Mouse (Mus musculus) intestine, postnatal 0 days (tissue): Measurements from ENCODE around the gene Col26a1. TPM values are rescaled to one million over a fixed set of nuclear protein-coding genes. Genes with fewer than 3 reads are reported as not detected.

ENCODE experiments used
- ATAC-seq: fragments of 200-750 bp; cut with Nextera tagmentation; 2 replicates; pipeline ENCODE4 v1.8.0; 2017; ENCODE audit warnings: mild to moderate bottlenecking, moderate TSS enrichment, moderate library complexity
- H3K27ac ChIP-seq: fragments of 300-500 bp; sonication (generic); 2 replicates; pipeline ENCODE4 v1.5.1; 2014; ENCODE audit warnings: mild to moderate bottlenecking, low read depth, low read length, moderate library complexity
- H3K27me3 ChIP-seq: fragments of 300-500 bp; sonication (generic); replicated peaks from 2 replicates; pipeline ENCODE4 v1.6.1; 2014; ENCODE audit warnings: low read length, mixed read lengths; ENCODE audit not compliant: control insufficient read depth, insufficient read depth
- H3K36me3 ChIP-seq: fragments of 300-500 bp; sonication (generic); 2 replicates; pipeline ENCODE4 v1.6.1; 2014; ENCODE audit warnings: mild to moderate bottlenecking, moderate library complexity; ENCODE audit not compliant: control insufficient read depth, insufficient read depth
- H3K4me1 ChIP-seq: fragments of 300-500 bp; sonication (generic); replicated peaks from 2 replicates; pipeline ENCODE4 v1.6.1; 2014; ENCODE audit warnings: antibody characterized with exemption, low read length, mixed read lengths; ENCODE audit not compliant: control insufficient read depth, insufficient read depth
- H3K4me2 ChIP-seq: fragments of 300-500 bp; sonication (generic); replicated peaks from 2 replicates; pipeline ENCODE4 v1.6.1; 2014; ENCODE audit warnings: low read depth, mild to moderate bottlenecking, moderate library complexity
- H3K4me3 ChIP-seq: fragments of 300-500 bp; sonication (generic); 2 replicates; pipeline ENCODE4 v1.5.1; 2014; ENCODE audit warnings: low read depth, low read length
- H3K9ac ChIP-seq: fragments of 300-500 bp; sonication (generic); 2 replicates; pipeline ENCODE4 v1.6.1; 2014; ENCODE audit warnings: mild to moderate bottlenecking, low read depth, low read length
- H3K9me3 ChIP-seq: fragments of 300-500 bp; sonication (generic); 2 replicates; pipeline ENCODE4 v1.6.1; 2016; ENCODE audit warnings: mixed run types; ENCODE audit not compliant: control insufficient read depth
- CTCF ChIP-seq: sonication (generic); IDR thresholded peaks from 2 replicates; pipeline ENCODE4 v1.5.1; 2016; ENCODE audit warnings: low read depth, mild to moderate bottlenecking, control low read depth, antibody characterized with exemption, moderate library complexity
- WGBS: fragments of 180-500 bp; shearing (Covaris S2); extraction: QIAGEN DNeasy Blood & Tissue Kit; methylation state at CpG from one replicate; pipeline ENCODE4 v1.1.7; 2014; 5-methylcytosine and 5-hydroxymethylcytosine counted together
- polyA plus RNA-seq: library from polyadenylated mRNA; unstranded; fragments of >200 nt; fragmentation: Nextera tagmentation; extraction: Ambion mirVana; gene quantifications from 2 replicates; pipeline ENCODE4 v1.2.1, GENCODE M21; 2015

Gene Col26a1
- polyA plus RNA-seq, 1 experiment from 2014 or later = 2.7 TPM

GRCm38 (mm10) chr5:136843930-136844329 is 39.1 kb downstream of the Col26a1 start:
- Histone ChIP-seq H3K4me2 (no peak overlapping the region), H3K9me3 (no peaks in the 10 kb centered on the region), H3K4me1 (no peaks in the 10 kb centered on the region), H3K4me3 (no peak overlapping the region), H3K27me3 (no peaks in the 10 kb centered on the region), H3K27ac (no peak overlapping the region), H3K9ac (no peak overlapping the region), H3K36me3 (no peaks in the 10 kb centered on the region)
- ATAC-seq = no peak
- 65% methylated on average over 5 of the region's 5 CpGs for WGBS
- TF ChIP-seq CTCF = no peak

- Histone ChIP-seq H3K4me1 (no peaks in the 10 kb centered on the region), H3K9me3 (no peaks in the 10 kb centered on the region), H3K4me3 (no peak overlapping the region), H3K4me2 (no peak overlapping the region), H3K36me3 (no peaks in the 10 kb centered on the region), H3K27me3 (no peaks in the 10 kb centered on the region), H3K27ac (no peak overlapping the region), H3K9ac (no peak overlapping the region)
- WGBS = 13% methylated on average over 8 of the region's 8 CpGs
- TF ChIP-seq CTCF = peak; percentile 89
- no peak for ATAC-seq
These were observed 43.0 kb downstream of the Col26a1 start for GRCm38 (mm10) chr5:136840036-136840435.

GRCm38 (mm10) chr5:136833053-136833452 is 50.0 kb downstream of the Col26a1 start:
- TF ChIP-seq CTCF = peak; percentile 52
- H3K4me2 ChIP-seq = no peak overlapping the region
- no peak overlapping the region for H3K27ac ChIP-seq
- H3K9ac ChIP-seq = no peak overlapping the region
- no peak overlapping the region for H3K4me3 ChIP-seq
- no peaks in the 10 kb centered on the region for H3K36me3 ChIP-seq
- no peak for ATAC-seq
- WGBS = 78% methylated on average over 3 of the region's 3 CpGs
- no peaks in the 10 kb centered on the region for H3K4me1 ChIP-seq
- no peaks in the 10 kb centered on the region for H3K9me3 ChIP-seq
- H3K27me3 ChIP-seq = no peaks in the 10 kb centered on the region

GRCm38 (mm10) chr5:136830156-136830555 is 52.9 kb downstream of the Col26a1 start:
- no peaks in the 10 kb centered on the region for H3K36me3 ChIP-seq
- no peak overlapping the region for H3K4me2 ChIP-seq
- H3K4me3 ChIP-seq = no peak overlapping the region
- ATAC-seq = no peak
- H3K27me3 ChIP-seq = no peaks in the 10 kb centered on the region
- no peak overlapping the region for H3K27ac ChIP-seq
- 72% methylated on average over 3 of the region's 3 CpGs for WGBS
- H3K9ac ChIP-seq = no peak overlapping the region
- no peaks in the 10 kb centered on the region for H3K9me3 ChIP-seq
- no peak for TF ChIP-seq CTCF
- no peaks in the 10 kb centered on the region for H3K4me1 ChIP-seq

- Histone ChIP-seq H3K4me1 (no peaks in the 10 kb centered on the region), H3K9ac (no peak overlapping the region), H3K36me3 (no peaks in the 10 kb centered on the region), H3K27ac (no peak overlapping the region), H3K27me3 (no peaks in the 10 kb centered on the region), H3K4me3 (no peak overlapping the region), H3K9me3 (no peaks in the 10 kb centered on the region), H3K4me2 (no peak overlapping the region)
- no peak for TF ChIP-seq CTCF
- WGBS = 85% methylated on average over 8 of the region's 8 CpGs
- ATAC-seq = no peak
These were observed 61.0 kb downstream of the Col26a1 start for GRCm38 (mm10) chr5:136821971-136822370.

GRCm38 (mm10) chr5:136820911-136821310 is 62.1 kb downstream of the Col26a1 start:
- H3K9ac ChIP-seq = no peak overlapping the region
- H3K27me3 ChIP-seq = no peaks in the 10 kb centered on the region
- no peak overlapping the region for H3K4me2 ChIP-seq
- no peak for ATAC-seq
- no peaks in the 10 kb centered on the region for H3K36me3 ChIP-seq
- TF ChIP-seq CTCF = no peak
- H3K4me1 ChIP-seq = no peaks in the 10 kb centered on the region
- no peak overlapping the region for H3K27ac ChIP-seq
- no peak overlapping the region for H3K4me3 ChIP-seq
- H3K9me3 ChIP-seq = no peaks in the 10 kb centered on the region
- WGBS = 88% methylated on average over 2 of the region's 2 CpGs

- ATAC-seq = no peak
- H3K9me3 ChIP-seq = no peaks in the 10 kb centered on the region
These were observed 63.3 kb downstream of the Col26a1 start for GRCm38 (mm10) chr5:136819686-136820085.

More at GRCm38 (mm10) chr5:136819686-136820085, 63.3 kb downstream of the Col26a1 start:
- Histone ChIP-seq H3K36me3 (no peaks in the 10 kb centered on the region), H3K4me1 (no peaks in the 10 kb centered on the region), H3K4me3 (no peak overlapping the region), H3K4me2 (no peak overlapping the region), H3K9ac (no peak overlapping the region), H3K27me3 (no peaks in the 10 kb centered on the region), H3K27ac (no peak overlapping the region)
- WGBS = 70% methylated on average over 11 of the region's 11 CpGs
- TF ChIP-seq CTCF = no peak
